Mouse (Mus musculus) monocyte, adult 5-6 weeks (primary cell): ENCODE measurements around the gene Strip1. TPM values are rescaled to one million over a fixed set of nuclear protein-coding genes. Genes with fewer than 3 reads are reported as not detected.

ENCODE experiments used
- ATAC-seq: fragments of 153-309, 156-312 bp; replicated peaks from 2 replicates; pipeline ENCODE4 v1.8.0; 2017; ENCODE audit warnings: mild to moderate bottlenecking; ENCODE audit not compliant: low TSS enrichment, insufficient number of reproducible peaks, severe bottlenecking, poor library complexity, low FRiP score
- total RNA-seq: library from RNA; stranded (forward); fragments of 200-1000, 200-491, 200-594 nt; gene quantifications from 3 replicates; pipeline ENCODE4 v1.2.3, GENCODE M21; 2017

Strip1 gene
- total RNA-seq, 1 experiment from 2014 or later, result 43.4 TPM

DNA sequence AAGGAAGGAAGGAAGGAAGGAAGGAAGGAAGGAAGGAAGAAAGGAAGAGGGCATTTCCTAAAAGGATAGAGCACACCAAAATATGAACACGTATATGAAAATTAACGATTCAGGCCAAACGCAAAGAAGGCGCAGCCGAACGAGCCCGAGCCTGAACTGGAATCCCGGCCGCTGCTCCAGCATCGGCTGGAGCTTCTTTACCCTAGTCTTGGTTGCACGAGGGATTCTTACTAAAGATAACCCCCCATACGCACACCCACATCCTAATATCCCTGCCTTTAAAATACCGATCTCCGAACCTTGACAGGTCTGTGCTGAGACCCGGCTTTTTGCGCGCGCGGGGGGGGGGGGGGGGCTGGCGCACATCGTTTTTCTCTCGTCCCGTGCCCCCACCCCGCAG lies 34.4 kb downstream of the Strip1 start:
- ATAC-seq, result no peak

DNA sequence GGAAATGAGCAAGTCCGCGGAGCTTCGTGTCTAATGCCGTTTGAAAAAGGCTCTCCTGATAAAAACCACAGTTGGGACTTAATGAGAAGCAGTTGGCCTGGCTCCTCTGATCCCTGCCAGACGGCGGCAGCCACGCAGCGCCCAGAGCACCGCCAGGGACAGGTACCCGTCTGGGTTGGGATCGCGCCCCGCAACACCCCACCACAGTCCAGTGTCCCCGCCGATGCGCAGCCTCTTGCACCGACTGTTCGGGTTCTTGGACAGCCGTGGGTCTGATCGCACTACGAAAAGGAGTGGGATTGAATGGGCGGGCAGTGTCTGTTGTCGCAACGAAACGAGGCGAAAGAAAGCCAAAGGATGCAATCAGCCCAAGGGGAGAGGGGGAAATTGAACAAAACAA lies 34.9 kb downstream of the Strip1 start:
- ATAC-seq, result no peak

DNA sequence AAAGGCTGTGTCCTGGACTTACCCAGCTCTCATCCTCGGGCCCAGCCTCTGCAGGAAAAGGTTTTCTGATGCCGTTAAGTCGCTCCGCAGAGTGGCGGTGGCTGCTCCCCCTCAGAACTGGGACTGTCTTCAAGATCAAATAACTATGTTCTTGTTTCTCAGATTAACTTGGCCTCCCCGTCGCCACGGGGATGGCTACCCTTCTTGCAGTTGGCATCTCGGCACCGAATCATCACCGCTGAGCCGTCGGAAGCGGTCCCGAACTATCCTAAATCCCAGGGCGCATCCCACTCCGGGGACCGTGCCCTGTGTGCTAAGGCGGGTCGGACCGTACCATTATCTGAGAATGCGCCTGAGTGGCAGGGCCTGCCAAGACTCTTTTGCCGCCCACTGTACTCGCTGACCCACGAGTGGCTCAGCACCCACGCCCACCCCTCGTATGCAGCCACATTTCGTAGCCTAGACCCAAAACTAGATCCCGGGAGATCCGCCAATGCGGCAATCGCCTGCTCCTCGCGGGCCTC lies 35.5 kb downstream of the Strip1 start:
- no peak for ATAC-seq

DNA sequence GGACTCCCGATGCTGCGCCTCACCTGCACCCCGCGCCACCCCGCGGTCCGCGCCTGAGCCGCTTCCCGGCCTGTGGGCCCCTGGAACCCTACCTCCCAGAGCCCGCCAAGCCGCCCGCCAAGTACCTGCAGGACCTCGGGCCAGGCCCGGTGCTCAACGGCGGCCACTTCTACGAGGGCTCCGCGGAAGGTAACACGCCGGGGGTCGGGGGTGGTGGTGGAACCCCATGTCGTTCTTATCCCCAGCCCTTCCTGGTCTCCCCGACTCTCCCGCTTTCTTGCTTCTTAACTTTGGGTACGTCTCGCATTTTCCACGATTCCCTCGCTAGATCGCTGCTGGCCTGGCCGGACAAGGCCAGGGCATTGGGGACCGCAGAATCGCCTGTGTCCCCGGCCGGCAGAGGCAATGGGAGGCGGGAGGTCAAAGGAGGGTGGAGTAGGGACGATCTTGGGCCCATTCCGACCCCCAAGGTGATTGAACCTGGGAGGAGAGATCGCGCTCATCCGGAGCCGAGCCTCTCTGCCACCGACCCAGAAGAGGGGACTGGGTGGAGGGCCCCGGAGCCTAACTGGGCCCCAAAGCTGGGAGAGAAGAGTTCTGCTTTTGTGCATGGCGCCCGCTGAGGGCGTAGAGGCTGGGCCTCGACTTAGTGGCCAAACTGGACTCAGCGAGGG lies 36.1 kb downstream of the Strip1 start:
- ATAC-seq, result no peak

DNA sequence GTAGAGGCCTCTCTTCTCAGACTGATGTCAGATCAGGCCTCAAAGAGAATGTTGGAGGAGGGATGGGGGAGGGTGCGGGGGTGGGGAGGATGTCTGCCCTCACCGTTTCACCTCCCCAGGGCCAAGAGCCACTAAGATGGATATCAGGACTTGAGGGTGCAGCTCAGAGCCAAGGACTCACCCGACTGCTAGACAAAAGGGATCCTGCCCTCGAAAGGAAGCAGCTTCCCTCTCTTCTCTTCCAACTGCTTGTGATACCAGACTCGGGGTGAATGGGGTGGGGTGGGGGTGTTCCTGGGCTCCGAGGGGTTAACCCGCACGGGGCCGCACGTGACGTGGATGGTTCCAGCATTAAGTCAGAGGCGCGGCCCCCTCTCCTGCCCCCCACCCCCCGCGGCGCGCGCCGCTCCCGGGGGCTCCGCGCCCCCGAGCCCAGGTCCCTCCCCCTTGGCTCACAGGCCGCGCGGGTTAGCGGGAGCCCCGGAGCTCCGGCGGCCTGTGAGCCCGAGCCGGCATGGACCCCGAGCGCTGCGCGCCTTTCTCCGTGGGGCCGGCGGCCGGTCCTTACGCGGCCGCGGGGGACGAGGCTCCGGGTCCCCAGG lies 36.7 kb downstream of the Strip1 start, which contains the start of gene Alx3:
Gene Alx3 (plus strand): TSS at position 370 of the 602 bp plus-strand sequence.
- ATAC-seq, result no peak

DNA sequence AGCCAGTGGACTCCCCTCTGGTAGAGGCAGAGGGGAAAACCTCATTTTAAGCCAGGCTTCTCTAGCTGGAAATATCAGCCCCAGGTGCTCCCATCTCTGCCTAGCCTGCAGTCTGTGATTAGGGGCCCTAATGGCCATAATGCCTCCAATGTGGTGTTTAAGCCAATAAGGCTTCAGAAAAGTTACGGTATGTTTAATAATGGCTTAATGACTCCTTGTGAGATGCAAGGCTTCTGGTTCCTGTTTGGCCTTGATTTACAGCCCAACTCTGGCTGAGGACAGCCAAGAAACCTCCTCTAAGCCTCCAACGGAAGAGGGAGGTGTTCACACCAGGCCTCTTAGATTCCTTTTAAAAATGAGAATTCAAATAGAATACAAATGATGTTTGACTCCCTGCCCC lies 37.9 kb downstream of the Strip1 start:
- no peak for ATAC-seq

DNA sequence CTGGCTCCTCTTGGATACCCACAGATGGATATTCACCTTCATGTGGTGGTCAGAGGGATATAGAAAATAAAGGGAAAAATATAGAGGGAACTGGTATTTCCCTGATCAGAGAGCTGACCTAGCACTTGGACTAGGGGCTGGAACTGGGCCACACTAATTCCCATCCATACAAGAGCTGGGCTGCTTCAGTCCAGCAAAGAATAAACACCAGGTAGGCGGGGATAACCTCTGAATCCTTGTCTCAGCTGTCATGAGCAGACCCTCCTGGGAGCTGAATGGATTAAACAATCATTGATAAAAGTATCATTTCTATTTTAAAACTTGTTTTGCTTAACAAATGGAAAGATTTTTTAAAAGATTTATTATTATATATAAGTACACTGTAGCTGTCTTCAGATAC lies 39.9 kb downstream of the Strip1 start:
- ATAC-seq, result no peak

DNA sequence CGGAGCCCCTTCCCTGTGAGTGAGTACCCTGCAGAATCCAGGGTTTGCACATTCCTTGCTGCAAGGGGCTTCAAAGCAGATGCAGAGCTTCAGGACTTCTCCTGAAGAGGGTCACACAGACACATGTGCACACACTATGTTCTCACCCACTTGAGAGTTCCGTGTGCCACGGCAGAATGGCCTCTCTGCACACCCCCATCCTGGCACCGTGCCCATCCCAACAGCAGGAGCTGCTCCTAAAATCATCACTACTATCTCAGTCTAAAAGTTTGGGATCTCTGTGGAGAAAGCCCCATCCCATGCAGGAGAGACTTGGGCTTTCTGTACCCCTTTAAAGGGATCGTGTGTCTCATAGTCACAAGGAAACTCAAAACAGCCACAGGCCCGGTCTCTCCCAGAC lies 45.0 kb downstream of the Strip1 start:
- no peak for ATAC-seq

DNA sequence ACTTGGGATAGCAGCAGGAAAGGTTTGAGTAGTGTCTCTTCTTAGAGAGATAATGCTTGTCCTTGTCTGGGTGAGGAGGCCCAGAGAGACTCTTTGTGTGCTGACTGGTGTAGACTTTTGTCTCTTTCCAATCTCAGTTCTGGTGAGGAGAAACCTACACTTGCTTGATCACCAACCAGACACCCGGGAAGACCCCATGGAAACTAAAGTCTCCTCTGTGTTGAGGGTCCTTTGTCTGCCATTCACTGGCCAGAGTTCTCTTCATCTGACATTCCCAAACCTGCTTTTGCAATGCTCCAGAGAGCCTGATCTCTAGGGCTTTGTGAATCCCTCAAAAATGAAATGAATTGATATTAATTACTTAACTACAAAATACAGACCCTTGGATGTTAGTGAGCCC lies 47.6 kb downstream of the Strip1 start:
- ATAC-seq, result no peak

DNA sequence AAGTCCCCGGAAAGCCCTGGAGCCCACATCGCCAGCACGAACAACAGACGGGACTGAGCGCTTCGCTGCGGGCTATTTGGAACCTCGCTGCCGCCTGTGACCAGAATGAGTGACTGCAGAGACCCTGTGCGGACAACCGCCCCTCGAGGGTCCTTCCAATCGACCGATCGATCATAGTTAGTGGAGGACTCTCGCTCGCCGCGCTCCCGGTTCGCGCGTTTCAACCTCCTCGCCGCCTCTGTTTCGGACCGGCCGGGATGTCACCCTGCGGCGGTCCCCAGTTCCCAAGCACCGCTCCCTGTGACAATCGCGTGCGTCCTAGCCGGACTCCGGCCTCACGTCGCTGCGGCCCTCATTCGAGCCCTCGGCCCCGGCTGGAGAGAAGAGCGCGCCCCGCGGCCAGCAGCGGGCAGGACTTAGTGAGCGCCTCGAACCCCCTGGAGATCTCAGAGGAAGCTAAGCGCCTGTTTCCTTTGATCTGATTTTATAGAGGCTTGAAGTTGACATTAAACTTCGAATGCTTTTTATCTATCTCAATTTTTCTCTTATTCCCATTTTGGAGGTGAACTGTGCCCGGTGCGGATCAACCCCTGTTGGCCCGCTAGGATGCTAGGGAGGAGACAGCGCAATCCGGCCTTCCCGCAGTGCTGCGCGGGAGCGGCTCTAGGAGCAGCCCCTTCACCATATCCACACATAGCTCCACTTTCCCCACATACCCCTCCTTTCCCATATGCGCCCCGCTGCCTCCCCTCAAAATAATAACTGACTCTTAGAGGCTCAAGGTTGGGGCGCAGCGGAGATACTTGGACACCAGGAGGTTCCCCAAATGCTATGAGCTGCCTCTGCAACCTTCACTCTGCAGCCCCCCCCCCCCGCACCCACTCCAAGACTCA lies 48.4 kb downstream of the Strip1 start:
- ATAC-seq, result no peak

DNA sequence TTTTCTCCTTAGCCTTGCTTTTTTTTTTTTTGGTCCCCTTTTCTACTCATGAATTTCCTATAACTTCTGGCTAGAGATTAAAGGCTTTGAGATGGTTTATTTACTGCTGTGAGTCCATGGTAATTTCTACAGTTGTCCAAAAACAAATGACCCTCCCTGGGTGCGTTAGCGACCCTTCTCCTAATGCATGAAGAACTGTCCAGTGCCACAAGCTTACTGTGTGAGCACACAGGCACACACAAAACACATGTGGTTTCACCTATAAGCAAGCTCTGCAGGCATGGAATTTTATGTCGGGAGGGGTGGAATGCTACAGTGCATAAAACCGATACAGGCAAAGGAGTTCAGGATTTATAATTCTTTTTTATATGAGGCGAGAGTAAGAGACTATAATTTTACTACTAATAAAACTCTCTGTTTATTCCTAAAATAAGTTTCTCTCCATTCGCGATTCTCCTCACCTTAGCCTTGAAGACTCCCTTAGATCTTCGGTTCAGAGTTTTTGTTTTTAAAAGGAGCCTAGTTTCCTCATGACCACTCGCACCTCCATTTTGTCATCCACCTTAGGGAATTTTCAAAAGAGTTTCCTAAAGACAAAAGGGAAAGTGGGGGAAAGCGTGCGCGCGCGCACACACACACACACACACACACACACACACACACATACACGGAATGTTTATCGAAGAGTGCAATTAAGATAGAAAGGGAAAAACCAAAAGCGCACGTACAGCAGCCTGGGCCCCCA lies 49.2 kb downstream of the Strip1 start:
- no peak for ATAC-seq

DNA sequence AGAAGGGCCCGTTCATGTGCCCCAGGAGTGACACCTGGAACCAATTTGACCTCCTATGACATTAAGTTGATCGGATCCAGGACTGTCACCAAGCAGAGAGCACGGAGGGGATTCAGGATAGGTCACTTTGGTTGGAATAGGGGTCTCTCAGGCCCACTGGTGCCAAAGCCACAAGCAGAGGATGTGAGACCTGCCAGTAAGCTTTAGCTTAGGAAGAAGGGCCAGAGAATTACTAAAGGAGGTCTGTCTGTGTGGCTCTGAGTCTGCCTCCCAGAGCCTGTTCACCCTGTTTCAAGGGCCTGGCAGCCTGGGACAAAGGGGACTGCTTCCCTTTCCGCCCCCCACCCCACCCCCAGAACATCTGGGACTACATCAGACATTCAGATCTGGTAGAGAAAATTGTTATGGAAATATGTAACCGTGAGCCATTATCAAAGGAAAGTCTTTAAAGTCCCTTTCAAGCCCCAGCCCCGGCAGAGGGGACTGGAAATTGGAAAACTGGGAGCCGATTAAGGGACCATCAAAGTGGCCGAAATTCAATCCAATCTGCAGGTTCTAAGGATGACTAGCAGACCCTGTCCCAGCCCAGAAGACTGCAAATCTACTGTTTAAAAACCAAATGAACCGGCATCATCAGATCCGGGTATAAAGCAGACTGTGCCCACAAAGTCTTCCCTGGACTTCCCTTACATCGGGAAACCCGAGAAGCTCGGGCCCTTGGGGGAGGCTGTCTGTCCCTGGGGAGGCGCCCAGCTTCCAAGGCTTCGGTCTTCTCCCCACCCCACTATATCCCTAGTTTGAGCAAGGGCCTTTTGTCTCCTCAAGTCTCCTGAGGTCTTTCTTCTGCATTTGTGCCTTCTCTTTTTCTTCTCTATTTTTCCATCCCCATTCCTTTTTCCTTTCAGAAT lies 50.1 kb downstream of the Strip1 start:
- no peak for ATAC-seq

DNA sequence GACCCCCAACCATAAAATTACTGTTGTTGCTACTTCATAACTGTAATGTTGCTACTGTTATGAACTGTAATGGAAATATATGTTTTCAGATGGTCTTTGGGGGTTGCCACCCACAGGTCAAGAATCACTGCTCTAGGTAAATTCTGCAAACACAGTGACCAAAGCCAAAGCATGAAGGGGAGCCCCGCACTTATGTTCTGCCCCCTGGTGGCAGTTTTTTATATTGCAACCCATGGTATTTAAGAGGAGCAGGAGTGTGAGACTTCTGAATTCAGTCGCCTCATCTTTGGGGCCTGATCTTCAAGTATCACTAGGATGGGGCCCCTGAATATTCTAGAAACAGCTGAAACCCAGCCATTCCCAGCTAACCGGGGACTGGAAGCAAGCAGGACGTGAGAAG lies 52.0 kb downstream of the Strip1 start:
- ATAC-seq, result no peak

DNA sequence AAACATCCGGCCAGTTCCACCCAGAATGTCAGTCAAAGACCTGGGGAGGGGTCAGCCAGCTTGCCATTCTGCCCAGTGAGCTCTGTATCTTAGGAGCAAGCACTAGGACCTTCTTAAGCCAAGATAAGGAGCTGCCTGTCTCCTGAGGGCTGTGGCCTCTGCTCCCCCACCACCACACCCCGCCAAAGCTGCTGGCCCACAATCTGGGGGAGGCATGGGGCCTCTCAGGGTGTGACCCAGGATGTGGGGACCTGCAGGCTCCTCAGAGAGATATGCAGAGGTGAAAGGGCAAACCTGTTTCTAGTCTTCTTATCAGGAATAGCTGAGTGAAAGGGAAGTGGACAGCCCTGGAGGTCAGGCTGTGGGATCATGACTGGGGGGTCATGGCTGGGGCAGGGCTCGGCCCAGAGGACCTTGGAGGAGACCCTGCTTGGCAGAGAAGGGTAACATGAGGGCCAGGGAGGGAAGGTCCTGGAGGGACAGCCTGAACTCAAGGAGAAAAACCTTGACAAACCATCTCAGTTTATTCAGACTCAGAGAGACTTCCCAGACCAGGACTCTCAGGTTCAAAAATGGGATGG lies 53.6 kb downstream of the Strip1 start:
- ATAC-seq, result no peak; the same call in 1 of the 2 replicates

DNA sequence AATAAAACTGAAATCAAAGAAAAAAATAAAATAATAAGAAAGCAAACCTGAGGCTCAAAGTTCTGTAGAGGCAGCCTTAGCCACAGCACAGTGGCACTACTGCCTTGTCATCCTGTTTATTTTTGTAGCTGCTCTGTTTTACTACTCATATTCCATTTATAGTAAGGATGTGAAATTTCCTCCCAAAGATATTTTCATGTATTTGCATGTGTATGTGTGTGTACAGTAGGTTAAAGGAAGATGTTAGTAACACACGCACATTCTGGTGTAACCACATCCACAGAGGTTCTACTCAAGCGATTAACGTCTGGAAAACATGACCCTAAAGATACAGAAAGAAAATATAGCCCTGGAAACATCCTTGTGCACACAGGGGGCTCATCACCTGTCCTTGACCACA lies 54.7 kb downstream of the Strip1 start:
- ATAC-seq, result no peak

DNA sequence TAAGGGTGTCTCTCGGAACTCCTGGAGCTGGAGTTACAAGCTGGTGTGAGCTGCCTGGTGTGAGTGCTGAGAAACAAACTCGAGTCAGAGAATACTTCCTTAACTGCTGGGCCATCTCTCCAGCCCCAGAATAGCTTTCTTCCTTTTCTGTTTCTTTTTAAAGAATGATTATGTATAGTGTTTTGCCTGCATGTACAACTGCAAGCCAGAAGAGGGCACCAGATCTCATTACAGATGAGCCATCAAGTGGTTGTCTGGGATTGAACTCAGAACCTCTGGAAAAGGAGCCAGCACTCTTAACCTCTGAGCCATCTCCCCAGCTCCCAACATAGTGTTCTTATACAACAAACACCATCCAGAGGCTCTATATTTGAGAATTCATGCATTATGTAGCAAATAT lies 60.3 kb downstream of the Strip1 start:
- ATAC-seq, result no peak

DNA sequence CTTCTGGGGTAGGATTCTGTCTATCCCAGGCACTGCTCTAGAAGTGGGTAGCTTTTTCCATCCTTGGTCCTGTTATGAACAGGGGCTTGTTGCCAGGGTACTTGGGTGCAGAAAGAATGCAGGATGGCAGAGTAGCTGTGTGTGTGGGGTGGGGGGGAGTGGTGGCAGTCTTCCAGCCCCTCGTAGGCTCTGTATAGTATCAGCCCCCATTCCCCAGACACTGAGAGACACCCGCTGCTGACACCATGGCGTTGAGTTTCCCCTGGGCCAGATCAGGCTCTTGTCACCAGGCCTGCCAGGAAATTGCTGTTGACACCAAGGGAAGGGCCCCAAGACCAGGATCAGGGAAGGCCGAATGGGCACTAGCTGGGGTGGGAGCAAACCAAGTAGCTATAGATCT lies 62.8 kb downstream of the Strip1 start:
- no peak for ATAC-seq

DNA sequence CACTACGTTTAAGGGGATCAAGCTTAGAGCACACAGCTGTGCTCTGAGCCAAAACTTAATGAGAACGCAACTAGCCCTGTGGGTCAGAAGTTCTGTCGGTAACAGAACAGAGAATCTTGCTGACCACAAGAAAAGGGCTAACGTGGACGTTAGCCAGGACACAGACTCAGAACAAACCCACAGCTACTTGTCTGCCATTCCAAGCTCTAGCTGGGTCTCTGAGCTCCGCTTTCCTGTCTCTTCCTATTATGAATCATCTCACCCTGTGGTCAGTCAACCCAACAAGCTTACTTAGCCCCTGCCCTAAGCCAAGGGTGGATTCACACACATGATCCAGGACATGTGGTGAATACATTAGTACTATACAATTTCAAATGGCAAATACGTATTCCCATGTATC lies 63.7 kb downstream of the Strip1 start:
- ATAC-seq, result no peak
